Mouse (Mus musculus): ENCODE measurements around the gene A730071L15Rik.

- TF ChIP-seq CTCF (IDR thresholded peaks at IDR 0.05; ENCODE audit: low read depth, low read length) (no peak), POLR2A (IDR thresholded peaks at IDR 0.05; ENCODE audit: insufficient read depth, low read length) (no peak), EP300 (IDR thresholded peaks at IDR 0.05; ENCODE audit: insufficient read depth, low read depth, low read length) (no peak)
Observed at GRCm38 (mm10) chr11:6184202-6184935, 15.5 kb upstream of the A730071L15Rik start.

Data from ES-Bruce4 (cell line).